Mouse (Mus musculus) left cerebral cortex, postnatal 10 days (tissue): ENCODE results near the gene Aktip. TPM values are rescaled to one million over a fixed set of nuclear protein-coding genes. Genes with fewer than 3 reads are reported as not detected.

Source experiments
- DNase-seq, 2 experiments: peaks; one replicate each; pipeline ENCODE4 v3.0.0; 2021 to 2022; ENCODE audit warnings: low spot score in 2 of 2, mixed read lengths in 1 of 2; ENCODE audit errors: extremely low spot score in 1 of 2
- intact Hi-C: fragments of 180-260 bp; cut with DNase I; formaldehyde crosslinking; loops from one replicate; pipeline ENCODE4 v1.15.1; 2025
- total RNA-seq, 2 experiments: library from RNA; stranded (reverse); gene quantifications; 2 replicates each; pipeline ENCODE4 v1.2.3; 2021

Gene Aktip
- total RNA-seq, 2 experiments from 2014 or later: 68.3 to 69.0 TPM

DNA sequence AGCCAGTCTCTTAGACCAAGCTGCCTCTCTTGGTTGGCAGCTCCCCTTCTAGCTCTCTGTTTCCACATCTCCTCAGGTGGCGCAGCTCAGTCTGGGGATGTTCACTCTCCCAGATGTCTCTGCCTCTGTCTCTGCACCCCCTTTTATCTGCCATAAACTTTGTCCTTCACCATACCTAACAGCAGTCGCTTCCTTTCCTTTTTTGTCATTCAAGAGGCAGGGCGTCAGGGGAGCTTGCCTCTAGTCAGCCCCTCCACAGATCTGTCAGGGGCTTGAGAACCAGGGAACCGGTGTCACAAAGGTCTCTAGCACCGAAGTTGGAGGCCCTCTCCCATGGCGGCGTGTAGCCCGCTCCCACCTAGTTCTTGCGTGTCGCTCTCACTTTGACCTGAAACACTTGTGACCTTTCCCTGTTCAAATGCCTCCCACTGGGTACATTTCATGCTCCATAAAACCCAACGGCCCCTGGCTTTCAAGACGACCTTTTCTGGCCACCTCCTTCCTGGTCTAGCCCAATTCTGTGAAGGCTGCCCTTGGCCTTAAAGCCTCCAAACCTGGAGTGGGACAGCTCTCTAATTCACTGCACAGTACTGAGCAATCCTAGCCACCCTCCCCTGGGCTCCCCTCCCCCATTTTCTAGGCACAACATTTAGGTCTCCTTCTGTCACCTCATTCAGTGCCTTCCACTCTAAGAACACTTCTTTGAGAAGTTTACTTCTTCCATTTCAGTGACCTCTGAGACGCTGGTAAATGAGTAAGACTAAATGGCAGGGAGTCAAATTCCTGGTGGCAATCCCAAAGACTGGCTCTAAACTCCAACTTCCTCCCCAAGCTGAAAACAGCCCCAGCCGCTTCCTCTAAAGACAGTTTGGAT, 64.2 kb downstream of the Aktip start:
- intact Hi-C loops: loop anchor here (10.0 kb wide), 1 partner anchor 311 kb away; the partner anchor contains the start of gene Chd9
- no peak for DNase-seq

DNA sequence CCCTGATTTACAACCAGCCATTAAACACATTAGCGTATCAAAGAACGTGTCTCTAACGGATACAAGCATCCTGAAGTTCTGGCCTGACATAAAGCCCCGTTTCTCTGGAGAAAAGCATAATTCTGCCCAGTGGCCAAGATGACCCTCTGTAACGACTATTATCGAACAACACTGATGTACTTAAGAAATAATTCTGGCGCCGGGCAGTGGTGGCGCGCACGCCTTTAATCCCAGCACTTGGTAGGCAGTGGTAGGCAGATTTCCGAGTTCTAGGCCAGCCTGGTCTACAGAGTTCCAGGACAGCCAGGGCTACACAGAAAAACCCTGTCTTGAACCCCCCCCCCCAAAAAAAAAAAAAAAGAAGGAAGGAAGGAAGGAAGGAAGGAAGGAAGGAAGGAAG, 65.1 kb downstream of the Aktip start:
- intact Hi-C loops: loop anchor here (10.0 kb wide), 1 partner anchor 310 kb away; the partner anchor contains the start of gene Chd9
- no peak for DNase-seq

DNA sequence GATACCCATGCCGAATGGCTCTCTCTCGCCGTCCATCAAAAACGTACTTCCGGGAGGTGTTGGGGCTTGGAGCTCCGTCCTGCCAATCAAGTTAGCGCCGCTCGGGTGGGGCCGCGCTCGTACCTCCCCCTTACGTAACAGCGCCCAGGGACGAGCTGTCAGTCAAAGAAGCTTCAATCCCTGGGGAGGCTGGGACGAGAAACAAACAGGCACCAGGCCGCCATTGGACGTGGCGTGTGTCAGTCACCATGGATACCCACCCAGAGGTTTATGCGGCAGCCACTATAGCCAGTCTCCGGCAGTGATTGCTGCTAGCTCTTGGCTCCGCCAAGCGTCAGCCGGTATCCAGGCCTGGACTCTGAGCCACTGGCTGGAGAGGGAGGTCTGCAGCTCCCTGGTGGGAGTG, 65.7 kb downstream of the Aktip start:
- intact Hi-C loops: loop anchor here (10.0 kb wide), 1 partner anchor 309 kb away; the partner anchor contains the start of gene Chd9

DNA sequence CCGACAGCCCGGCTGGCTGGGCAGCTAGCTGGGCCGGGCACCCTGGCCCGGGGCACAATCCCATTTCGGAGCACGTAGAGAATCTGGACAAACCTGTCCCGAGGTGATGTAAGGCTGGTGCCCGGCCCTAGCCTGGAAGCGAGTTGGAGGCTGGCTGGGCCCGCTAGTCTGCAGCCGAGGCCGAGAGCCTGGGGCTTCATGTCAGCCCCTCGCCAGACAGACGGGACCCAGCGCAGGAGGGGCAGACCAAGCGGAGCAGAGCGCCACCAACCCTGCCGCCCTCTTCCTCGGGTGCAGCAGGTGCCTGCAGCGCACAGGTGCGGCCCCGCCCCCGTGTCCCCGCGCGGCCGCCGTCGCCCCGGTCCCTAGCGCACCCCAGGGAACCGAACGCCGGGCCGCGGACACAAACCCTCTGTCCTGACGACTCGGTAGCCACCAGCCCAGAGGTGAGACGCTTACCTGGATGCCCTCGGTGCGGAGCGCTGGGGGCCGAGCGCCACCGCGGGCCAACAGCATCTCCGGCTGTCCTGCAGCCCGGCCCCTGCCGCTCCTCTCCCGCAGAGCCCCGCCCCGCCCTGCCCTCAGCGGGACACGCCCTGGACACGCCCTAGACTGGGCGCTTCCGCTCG, 66.2 kb downstream of the Aktip start:
- peak in 1 of 2 experiments; percentile 19 for DNase-seq
- intact Hi-C loops: loop anchor here (10.0 kb wide), 1 partner anchor 309 kb away; the partner anchor contains the start of gene Chd9

More for the DNA sequence above, 65.7 kb downstream of the Aktip start:
- DNase-seq: peak; percentile 99 to 100

DNA sequence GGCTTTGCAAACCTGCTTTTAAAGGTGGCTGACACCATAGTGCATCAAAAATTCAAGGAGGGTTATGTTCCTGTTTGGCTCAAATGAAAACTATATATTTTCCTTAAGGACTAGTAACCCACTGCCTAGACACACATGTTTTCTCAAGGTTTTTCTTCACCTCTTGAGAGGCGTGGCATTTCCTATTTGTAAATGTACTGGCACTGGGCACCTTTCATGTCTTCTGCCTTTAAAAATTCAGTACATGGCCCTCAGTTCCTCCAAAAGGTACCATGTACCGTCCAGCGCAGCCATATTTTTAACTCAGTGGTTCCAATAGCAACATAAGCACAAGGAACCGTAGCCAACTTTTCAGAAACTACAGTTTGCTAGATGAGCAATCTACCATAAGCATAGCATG, 67.0 kb downstream of the Aktip start:
- no peak for DNase-seq
- intact Hi-C loops: loop anchor here (10.0 kb wide), 1 partner anchor 308 kb away; the partner anchor contains the start of gene Chd9

DNA sequence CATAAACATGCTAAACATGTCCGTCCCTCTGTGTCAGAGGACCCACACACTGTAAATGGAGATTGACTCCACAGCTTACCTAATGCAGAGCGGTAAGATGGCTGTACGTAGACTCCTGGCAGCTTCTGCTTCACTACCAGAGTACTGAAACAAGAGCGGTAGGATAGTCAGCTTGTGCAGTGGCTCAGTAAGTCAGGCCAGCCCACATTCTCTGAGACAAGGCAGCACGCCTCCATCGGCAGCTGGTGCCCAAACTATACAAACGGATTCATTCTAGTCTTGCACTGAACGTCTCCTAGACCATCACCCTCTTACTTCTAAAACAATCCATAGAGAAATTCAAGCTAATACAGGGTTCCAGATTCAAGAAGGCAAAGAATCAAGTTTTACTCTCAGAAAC, 73.0 kb downstream of the Aktip start:
- intact Hi-C loops: no loop called here
- DNase-seq: no peak

DNA sequence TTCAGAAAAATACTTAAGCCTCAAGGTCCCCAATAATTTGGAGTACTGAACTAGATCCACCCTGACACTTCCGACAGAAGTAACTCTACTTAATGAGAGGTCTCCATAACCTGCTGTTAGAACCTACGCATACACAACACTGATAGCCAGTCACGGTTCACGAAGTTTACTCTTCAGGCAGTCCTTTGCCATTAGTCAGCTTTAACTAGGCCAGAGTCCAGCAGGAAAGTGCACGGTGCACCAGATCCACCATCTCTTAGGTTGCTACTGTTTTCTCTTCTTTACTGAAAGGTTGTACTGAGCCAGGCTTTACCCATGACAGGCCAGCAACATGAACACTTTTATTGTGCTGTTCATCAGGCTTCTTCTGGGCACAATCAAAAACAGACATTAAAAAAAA, 75.5 kb downstream of the Aktip start:
- intact Hi-C loops: no loop called here
- DNase-seq: no peak

DNA sequence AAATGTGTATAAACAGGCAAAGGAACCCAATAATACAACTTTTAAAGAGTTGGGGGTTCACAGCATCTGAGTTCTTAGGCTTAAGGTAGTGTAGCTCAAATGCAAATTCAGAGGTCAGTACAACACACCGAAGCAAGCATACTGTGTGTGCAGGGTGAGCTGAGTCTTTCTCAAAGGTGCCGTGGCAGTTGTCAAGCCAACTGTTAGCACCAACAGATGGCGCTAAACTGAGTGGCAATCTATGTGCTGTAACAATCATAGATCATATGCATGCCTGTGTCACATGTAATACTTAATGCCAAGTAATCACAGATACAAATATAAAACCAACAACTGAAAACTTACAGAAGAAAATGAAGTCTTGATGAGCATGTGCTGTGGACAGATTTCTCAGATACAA, 81.6 kb downstream of the Aktip start:
- intact Hi-C loops: no loop called here
- no peak for DNase-seq

DNA sequence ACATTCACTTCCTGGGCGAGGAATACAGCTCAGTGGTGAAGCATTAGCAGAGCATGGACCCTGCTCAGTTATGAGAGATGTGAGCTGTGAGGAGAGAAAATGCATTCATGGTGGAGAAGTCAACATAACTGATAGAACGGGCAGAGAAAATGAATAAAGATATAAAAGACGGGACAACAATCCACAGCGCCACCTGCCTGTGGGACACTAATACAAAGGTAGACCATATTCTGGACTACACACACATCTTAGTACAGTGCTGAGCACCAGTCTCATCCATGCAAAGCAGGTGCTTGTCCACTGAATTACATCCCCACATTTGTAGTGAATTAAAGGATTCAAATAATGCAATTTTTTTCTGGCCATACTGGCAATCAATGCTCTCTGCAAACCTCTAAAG, 82.2 kb downstream of the Aktip start:
- intact Hi-C loops: no loop called here
- DNase-seq: no peak

DNA sequence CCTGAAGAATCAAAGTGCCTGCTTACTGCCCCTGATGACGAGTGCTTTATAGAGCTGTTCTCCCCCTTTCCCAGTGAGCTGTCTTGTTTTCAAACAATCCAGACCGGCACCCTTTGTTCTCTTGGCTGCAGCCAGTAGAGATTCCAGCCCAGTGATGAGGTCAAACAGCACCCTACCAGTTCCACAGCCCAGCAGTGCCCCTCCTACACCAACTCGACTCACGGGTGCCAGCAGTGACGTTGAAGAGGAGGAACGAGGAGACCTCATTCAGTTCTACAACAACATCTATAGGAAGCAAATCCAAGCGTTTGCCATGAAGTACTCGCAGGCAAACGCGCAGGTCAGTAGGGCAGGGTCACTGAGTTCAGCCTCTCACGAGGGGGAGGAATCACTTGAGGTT, 84.9 kb downstream of the Aktip start:
- intact Hi-C loops: no loop called here
- no peak for DNase-seq

DNA sequence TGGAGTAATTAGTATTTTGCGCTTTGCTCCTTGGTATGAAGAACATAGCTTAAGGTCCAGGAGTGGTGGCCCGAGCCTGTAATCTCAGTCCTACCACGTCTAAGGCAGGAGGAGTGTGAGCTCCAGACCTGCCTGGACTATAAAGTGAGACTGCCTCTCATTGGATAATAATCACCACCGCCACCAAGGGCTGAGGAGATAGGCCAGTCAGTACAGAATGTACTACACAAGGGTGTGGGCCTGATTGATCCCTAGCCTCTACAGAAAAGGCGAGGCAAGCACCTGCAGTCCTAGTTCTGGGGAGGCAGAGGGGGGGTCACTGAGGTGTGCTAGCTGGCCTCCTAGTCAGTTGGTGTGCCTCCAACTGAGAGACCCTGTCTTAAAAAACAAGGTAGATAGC, 85.3 kb downstream of the Aktip start:
- DNase-seq: no peak
- intact Hi-C loops: no loop called here

DNA sequence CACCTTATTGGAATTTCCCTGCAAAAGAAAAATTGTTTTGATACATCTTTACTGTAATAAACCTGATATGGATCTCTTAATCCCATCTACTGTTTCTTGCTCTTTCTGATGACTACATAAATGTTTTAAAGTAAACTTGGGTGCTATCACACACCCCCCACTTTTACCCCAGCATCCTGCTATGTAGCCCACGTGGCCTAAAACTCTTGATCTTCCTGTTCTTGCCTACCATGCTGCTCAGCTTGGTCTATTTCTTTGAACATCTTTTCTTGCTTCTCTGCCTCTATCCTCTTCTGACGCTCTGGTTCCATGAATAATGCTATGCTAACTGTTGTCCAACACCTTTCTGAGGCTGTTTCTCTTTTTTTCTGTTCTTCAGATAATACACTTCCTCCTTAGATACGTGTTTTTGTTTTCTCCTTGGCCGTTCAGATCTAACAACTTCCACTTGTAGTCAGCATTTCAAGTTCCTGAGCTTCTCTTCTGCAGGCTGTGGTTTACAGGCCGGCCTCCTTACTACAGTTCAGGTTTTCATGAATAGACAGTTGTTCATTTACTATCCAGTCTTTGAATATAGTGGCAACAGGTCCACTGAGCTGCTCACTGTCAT, 87.8 kb downstream of the Aktip start:
- intact Hi-C loops: no loop called here
- no peak for DNase-seq

DNA sequence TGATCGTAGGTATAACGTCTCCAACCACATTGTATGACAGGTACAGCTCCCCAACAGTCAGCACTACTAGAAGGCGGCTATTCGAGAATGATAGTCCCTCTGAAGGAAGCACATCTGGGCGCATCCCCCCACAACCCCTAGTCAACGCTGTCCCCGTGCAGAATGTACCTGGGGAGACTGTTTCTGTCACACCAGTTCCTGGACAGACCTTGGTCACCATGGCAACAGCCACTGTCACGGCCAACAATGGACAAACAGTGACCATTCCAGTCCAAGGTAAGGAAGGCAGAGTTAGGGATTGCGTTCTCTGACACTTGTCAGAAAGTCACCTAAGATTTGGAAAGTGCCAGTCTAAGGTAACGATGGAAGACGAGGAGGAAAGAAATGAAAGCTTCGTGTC, 93.5 kb downstream of the Aktip start:
- DNase-seq: no peak
- intact Hi-C loops: no loop called here

DNA sequence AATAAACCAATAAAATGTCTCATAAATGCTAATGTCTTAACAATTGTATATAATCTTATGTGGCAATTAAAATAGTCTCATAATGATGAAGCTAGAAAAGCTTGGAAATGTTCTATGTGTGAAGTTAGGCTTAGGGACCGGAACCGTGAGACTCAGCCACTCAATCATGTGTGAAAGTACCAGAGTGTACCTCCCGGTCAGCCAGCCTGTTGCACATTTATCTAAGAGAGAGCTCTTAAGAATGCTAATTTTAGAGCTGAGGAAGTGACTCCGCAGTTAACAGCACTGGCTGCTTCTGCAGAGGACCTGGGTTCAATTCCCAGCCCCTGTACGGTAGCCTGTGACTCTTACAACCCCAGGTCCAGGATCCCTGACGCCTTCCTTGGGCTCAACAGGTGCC, 101.7 kb downstream of the Aktip start:
- intact Hi-C loops: no loop called here
- DNase-seq: no peak

DNA sequence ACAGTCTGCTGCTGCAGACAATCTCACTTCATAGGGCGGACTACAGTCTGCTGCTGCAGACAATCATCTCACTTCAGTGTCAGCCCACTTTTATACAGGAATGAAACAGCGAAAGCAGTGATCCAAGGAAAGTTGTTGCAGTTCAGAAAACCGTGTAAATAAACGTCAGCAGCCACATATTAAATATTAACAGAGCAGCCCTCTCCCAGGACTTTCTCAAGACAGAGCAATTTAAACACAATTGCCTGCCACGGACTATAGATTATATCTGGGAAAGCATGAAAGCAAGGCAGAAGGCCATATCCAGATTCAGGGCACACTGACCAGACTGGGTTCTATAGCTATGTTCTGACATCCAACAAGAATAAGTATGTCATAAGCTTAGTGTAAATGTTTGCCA, 105.6 kb downstream of the Aktip start:
- no peak for DNase-seq
- intact Hi-C loops: no loop called here

DNA sequence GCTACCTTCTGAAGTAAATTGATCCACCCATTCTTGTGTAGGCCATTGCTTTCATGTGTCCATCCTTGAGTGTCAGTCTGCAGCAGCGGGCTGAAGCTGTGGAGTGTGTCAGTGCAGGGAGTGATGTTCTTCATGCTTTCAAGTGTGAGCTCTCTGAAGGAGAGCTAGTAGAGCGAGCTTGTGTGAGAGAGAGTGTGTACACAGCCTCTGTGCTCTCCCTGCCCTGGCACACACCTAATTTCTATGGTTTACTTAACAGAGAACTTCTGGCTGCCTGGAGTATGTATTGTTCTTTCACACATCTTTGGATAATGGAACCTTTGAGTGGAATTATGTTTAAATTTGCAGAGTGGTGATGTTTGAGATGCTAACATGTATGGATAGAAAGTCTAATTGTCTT, 110.2 kb downstream of the Aktip start:
- intact Hi-C loops: no loop called here
- DNase-seq: no peak

DNA sequence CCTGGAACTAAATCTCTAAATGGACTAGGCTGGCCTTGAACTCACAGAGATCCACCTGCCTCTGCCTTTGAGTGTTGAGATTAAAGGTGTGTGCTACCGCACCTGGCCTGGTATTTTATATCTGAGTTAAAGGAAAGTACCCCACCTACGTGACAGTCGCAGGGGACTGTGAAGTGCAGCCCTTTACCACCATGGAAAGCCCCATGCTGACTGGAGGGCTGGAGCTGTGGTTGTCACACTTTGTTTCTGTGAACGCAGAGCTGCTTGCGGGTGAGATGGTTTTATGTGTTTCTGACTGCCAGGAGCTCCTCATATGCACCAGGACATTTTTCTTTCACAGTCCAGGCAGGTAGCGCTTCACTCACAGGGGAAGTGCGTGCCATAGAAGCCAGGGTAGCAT, 111.3 kb downstream of the Aktip start:
- intact Hi-C loops: no loop called here
- DNase-seq: no peak

DNA sequence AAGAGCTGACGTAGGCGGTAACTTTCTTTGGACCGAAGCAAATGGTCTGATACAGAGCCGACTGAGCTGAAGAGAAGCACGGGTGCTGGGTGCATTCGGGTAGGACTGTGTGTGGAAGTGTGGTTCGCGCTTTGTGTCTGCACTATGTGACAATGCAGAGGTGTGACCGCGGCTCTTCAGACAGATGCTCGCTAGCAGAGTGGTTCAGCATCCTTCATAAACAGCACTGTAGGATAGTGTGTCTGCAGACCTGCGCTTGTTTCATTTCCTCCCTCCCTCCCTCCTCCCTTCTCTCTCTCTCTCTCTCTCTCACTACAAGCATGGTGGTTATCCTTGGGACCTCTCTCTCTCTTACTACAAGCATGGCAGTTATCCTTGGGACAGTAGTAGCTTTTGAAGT, 117.3 kb downstream of the Aktip start:
- intact Hi-C loops: no loop called here

DNA sequence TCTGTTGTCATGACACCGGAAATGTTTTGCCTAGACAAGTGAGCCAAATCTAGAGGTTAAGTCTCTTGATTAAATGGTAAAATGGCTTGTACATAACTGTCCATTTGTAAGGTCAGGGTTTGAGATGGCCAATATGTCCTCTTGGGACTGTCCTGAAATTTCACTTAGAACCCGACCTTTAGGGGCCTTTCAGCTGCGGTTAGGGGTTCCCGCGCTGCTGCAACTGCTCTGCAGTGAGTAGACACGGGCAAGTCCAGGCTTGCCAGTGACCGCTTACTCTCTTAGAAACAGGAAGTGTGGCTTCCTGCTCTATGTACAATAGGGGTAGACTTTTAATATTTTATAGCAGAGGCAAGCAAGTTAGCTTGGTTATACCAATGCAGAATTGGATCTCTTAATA, 117.9 kb downstream of the Aktip start:
- intact Hi-C loops: no loop called here
- no peak for DNase-seq

More for the DNA sequence above, 117.3 kb downstream of the Aktip start:
- no peak for DNase-seq

DNA sequence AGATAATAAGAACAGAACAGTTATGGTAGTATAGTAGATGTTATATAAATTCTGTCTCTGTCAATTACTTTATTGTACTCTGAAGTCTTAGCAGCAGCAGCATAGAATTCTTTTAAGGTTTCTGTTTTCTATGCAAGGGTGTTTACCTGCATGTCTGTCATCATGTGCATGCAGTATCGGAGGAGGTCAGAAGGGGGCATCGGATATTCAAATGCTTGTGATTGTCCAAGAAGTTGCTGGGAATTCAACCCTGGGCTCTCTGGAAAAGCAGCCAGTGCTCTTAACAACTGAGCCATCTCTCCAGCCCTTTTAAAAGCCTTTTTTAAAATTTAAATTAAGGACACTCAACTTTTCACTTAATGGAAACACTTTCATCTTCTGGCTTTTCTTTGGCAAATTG, 120.1 kb downstream of the Aktip start:
- intact Hi-C loops: no loop called here
- DNase-seq: no peak
